Mouse (Mus musculus) stomach, embryonic 14.5 days (tissue): Measurements from ENCODE around the gene Dcst1. TPM values are rescaled to one million over a fixed set of nuclear protein-coding genes. Genes with fewer than 3 reads are reported as not detected.

ENCODE experiments used
- ATAC-seq: fragments of 200-750 bp; cut with Nextera tagmentation; 2 replicates; pipeline ENCODE4 v1.8.0; 2017; ENCODE audit warnings: low read depth, moderate TSS enrichment; ENCODE audit not compliant: insufficient number of reproducible peaks, insufficient read depth, low FRiP score
- H3K27ac ChIP-seq: fragments of 300-500 bp; sonication (generic); 2 replicates; pipeline ENCODE4 v1.5.1; 2014; ENCODE audit warnings: mild to moderate bottlenecking, low read length, moderate library complexity, mixed read lengths
- H3K27me3 ChIP-seq: fragments of 300-500 bp; sonication (generic); 2 replicates; pipeline ENCODE4 v1.6.1; 2014; ENCODE audit warnings: low read length, control low read depth, mixed read lengths; ENCODE audit not compliant: control insufficient read depth, insufficient read depth
- H3K36me3 ChIP-seq: fragments of 300-500 bp; sonication (generic); 2 replicates; pipeline ENCODE4 v1.6.1; 2014; ENCODE audit warnings: mild to moderate bottlenecking, control low read depth, low read length, moderate library complexity, mixed read lengths; ENCODE audit not compliant: control insufficient read depth, insufficient read depth
- H3K4me1 ChIP-seq: fragments of 300-500 bp; sonication (generic); 2 replicates; pipeline ENCODE4 v1.6.1; 2014; ENCODE audit warnings: low read length, control low read depth, mixed read lengths; ENCODE audit not compliant: control insufficient read depth, insufficient read depth
- H3K4me2 ChIP-seq: fragments of 300-500 bp; sonication (generic); replicated peaks from 2 replicates; pipeline ENCODE4 v1.6.1; 2014; ENCODE audit warnings: low read depth, low read length, control low read depth
- H3K4me3 ChIP-seq: fragments of 300-500 bp; sonication (generic); 2 replicates; pipeline ENCODE4 v1.5.1; 2014; ENCODE audit warnings: low read depth, low read length, control low read depth
- H3K9ac ChIP-seq: fragments of 300-500 bp; sonication (generic); replicated peaks from 2 replicates; pipeline ENCODE4 v1.6.1; 2014; ENCODE audit warnings: low read depth, mild to moderate bottlenecking, control low read depth, low read length, moderate library complexity, mixed read lengths
- H3K9me3 ChIP-seq: fragments of 300-500 bp; sonication (generic); 2 replicates; pipeline ENCODE4 v1.6.1; 2016; ENCODE audit warnings: low read depth, low read length, control low read depth; ENCODE audit not compliant: control insufficient read depth
- WGBS: fragments of 180-500 bp; shearing (Covaris S2); extraction: QIAGEN DNeasy Blood & Tissue Kit; methylation state at CpG from one replicate; pipeline ENCODE4 v1.1.7; 2014; 5-methylcytosine and 5-hydroxymethylcytosine counted together
- polyA plus RNA-seq: library from polyadenylated mRNA; unstranded; fragments of >200 nt; fragmentation: Nextera tagmentation; extraction: Ambion mirVana; gene quantifications from 2 replicates; pipeline ENCODE4 v1.2.1, GENCODE M21; 2014

Gene Dcst1
- polyA plus RNA-seq, 1 experiment from 2014 or later = 0.55 TPM

- Histone ChIP-seq H3K36me3 (no peaks in the 10 kb centered on the region; the same call in 1 of the 2 replicates), H3K9me3 (no peaks in the 10 kb centered on the region), H3K4me2 (no peak overlapping the region), H3K27ac (peak overlapping the region; percentile 66; the same call in 1 of the 2 replicates), H3K4me1 (peaks cover 13% of the 10 kb centered on the region), H3K4me3 (no peak overlapping the region), H3K9ac (no peak overlapping the region), H3K27me3 (no peaks in the 10 kb centered on the region)
- no peak for ATAC-seq
- 86% methylated on average over 31 of the region's 31 CpGs for WGBS
These were observed 14.5 kb upstream of the Dcst1 start for GRCm38 (mm10) chr3:89379388-89380131.

- H3K27ac ChIP-seq = peak overlapping the region; percentile 66; the same call in 1 of the 2 replicates
- H3K4me2 ChIP-seq = peak overlapping the region; percentile 58
- H3K4me3 ChIP-seq = peak overlapping the region; percentile 43
- peaks cover 12% of the 10 kb centered on the region for H3K4me1 ChIP-seq
- ATAC-seq = peak; percentile 90
- H3K9ac ChIP-seq = peak overlapping the region; percentile 33; the same call in 1 of the 2 replicates
- 1% methylated on average over 29 of the region's 29 CpGs for WGBS
- no peaks in the 10 kb centered on the region; the same call in 1 of the 2 replicates for H3K36me3 ChIP-seq
- no peaks in the 10 kb centered on the region for H3K27me3 ChIP-seq
- no peaks in the 10 kb centered on the region for H3K9me3 ChIP-seq
These were observed 13.5 kb upstream of the Dcst1 start for GRCm38 (mm10) chr3:89378394-89379067.

- 72% methylated on average over 4 of the region's 4 CpGs for WGBS
- H3K36me3 ChIP-seq = no peaks in the 10 kb centered on the region; the same call in 1 of the 2 replicates
- H3K27me3 ChIP-seq = no peaks in the 10 kb centered on the region
- no peak for ATAC-seq
- peak overlapping the region; percentile 33; the same call in 1 of the 2 replicates for H3K9ac ChIP-seq
- no peaks in the 10 kb centered on the region for H3K9me3 ChIP-seq
- H3K4me2 ChIP-seq = peak overlapping the region; percentile 58
- H3K27ac ChIP-seq = no peak overlapping the region
- peak overlapping the region; percentile 43; the same call in 1 of the 2 replicates for H3K4me3 ChIP-seq
- peaks cover 12% of the 10 kb centered on the region for H3K4me1 ChIP-seq
These were observed 12.8 kb upstream of the Dcst1 start for GRCm38 (mm10) chr3:89377831-89378230.

- Histone ChIP-seq H3K36me3 (no peaks in the 10 kb centered on the region), H3K9me3 (no peaks in the 10 kb centered on the region), H3K9ac (no peak overlapping the region), H3K4me1 (peaks cover 10% of the 10 kb centered on the region), H3K27ac (no peak overlapping the region), H3K27me3 (no peaks in the 10 kb centered on the region), H3K4me2 (no peak overlapping the region), H3K4me3 (no peak overlapping the region)
- 31% methylated on average over 5 of the region's 5 CpGs for WGBS
- no peak for ATAC-seq
These were observed 8.7 kb upstream of the Dcst1 start for GRCm38 (mm10) chr3:89373581-89374231.

- H3K4me1 ChIP-seq = 0 out of 2 replicates have a peak, but pooled peaks cover 4% of the 10 kb centered on the region
- no peaks in the 10 kb centered on the region for H3K27me3 ChIP-seq
- ATAC-seq = no peak
- no peak overlapping the region for H3K27ac ChIP-seq
- H3K9ac ChIP-seq = no peak overlapping the region
- H3K9me3 ChIP-seq = no peaks in the 10 kb centered on the region
- H3K4me2 ChIP-seq = no peak overlapping the region
- WGBS = 59% methylated on average over 11 of the region's 11 CpGs
- H3K36me3 ChIP-seq = no peaks in the 10 kb centered on the region
- no peak overlapping the region for H3K4me3 ChIP-seq
These were observed 2.3 kb upstream of the Dcst1 start for GRCm38 (mm10) chr3:89367338-89367737.

- H3K27ac ChIP-seq = no peak overlapping the region
- H3K36me3 ChIP-seq = no peaks in the 10 kb centered on the region
- ATAC-seq = no peak
- no peaks in the 10 kb centered on the region for H3K27me3 ChIP-seq
- 0 out of 2 replicates have a peak overlapping the region, but pooled peaks have one; percentile 33 for H3K9ac ChIP-seq
- WGBS = 63% methylated on average over 20 of the region's 20 CpGs
- no peaks in the 10 kb centered on the region for H3K9me3 ChIP-seq
- H3K4me2 ChIP-seq = no peak overlapping the region
- H3K4me3 ChIP-seq = no peak overlapping the region
- H3K4me1 ChIP-seq = 0 out of 2 replicates have a peak, but pooled peaks cover 4% of the 10 kb centered on the region
These were observed 697 bp upstream of the Dcst1 start for GRCm38 (mm10) chr3:89365486-89366414.

- no peak overlapping the region for H3K4me2 ChIP-seq
- no peaks in the 10 kb centered on the region for H3K27me3 ChIP-seq
- no peaks in the 10 kb centered on the region for H3K36me3 ChIP-seq
- H3K27ac ChIP-seq = no peak overlapping the region
- H3K4me1 ChIP-seq = 0 out of 2 replicates have a peak, but pooled peaks cover 4% of the 10 kb centered on the region
- H3K4me3 ChIP-seq = no peak overlapping the region
- H3K9me3 ChIP-seq = no peaks in the 10 kb centered on the region
- 63% methylated on average over 8 of the region's 8 CpGs for WGBS
- no peak for ATAC-seq
- H3K9ac ChIP-seq = no peak overlapping the region
These were observed 422 bp downstream of the Dcst1 start for GRCm38 (mm10) chr3:89364631-89365030.
